Mouse (Mus musculus) adrenal gland, adult 10 weeks (tissue): ENCODE results near the gene Ifi47. TPM values are rescaled to one million over a fixed set of nuclear protein-coding genes. Genes with fewer than 3 reads are reported as not detected.

ENCODE experiments used
- polyA plus RNA-seq: library from polyadenylated mRNA; stranded (reverse); fragments of 350-450 nt; fragmentation: Illumina TruSeq; extraction: RNeasy Lipid Tissue Mini Kit (QIAGEN cat#74804); gene quantifications from one replicate; pipeline ENCODE4 v1.2.3, GENCODE M21; 2014; ENCODE audit warnings: low read depth, low replicate concordance

Gene Ifi47
- 9.7 TPM for polyA plus RNA-seq

GRCm38 (mm10) chr11:49076001-49076757 is at the start of gene Ifi47:
Gene Ifi47 (plus strand): TSS chr11:49076587.

GRCm38 (mm10) chr11:49051093-49051891 is 25.1 kb upstream of the Ifi47 start, which contains the start of gene 9930111J21Rik2:
Gene 9930111J21Rik2 (minus strand): TSS chr11:49051242.

GRCm38 (mm10) chr11:49063713-49064469 is 12.5 kb upstream of the Ifi47 start, which contains the start of gene Tgtp2:
Gene Tgtp2 (minus strand): TSS chr11:49064206.

GRCm38 (mm10) chr11:49114774-49115173 is 38.4 kb downstream of the Ifi47 start, which contains the start of gene Olfr1396:
Gene Olfr1396 (minus strand): TSS chr11:49114874.

GRCm38 (mm10) chr11:49141974-49142373 is 65.6 kb downstream of the Ifi47 start, which contains the start of gene Olfr1395:
Gene Olfr1395 (plus strand): TSS chr11:49142274.

Other genes starting within 250 kb of the Ifi47 start
- gene Gm12184, start 249.9 kb upstream of the Ifi47 start, polyA plus RNA-seq: 18.0 TPM
- 80.0 TPM for gene Irgm1, start 204.9 kb upstream of the Ifi47 start, polyA plus RNA-seq
- 2.3 TPM for gene Gm5431, start 174.4 kb upstream of the Ifi47 start, polyA plus RNA-seq
- gene Psme2b, start 130.4 kb upstream of the Ifi47 start, polyA plus RNA-seq: 1.6 TPM
- gene Olfr56, start 97.7 kb upstream of the Ifi47 start, polyA plus RNA-seq: 1.7 TPM
- 2.4 TPM for gene 9930111J21Rik1, start 97.2 kb upstream of the Ifi47 start, polyA plus RNA-seq
- gene Gm12185, start 84.4 kb upstream of the Ifi47 start, polyA plus RNA-seq: 0.82 TPM
- gene Tgtp1, start 82.4 kb upstream of the Ifi47 start, polyA plus RNA-seq: 10.1 TPM
- 19.2 TPM for gene 9930111J21Rik2, start 25.3 kb upstream of the Ifi47 start, polyA plus RNA-seq
- 23.6 TPM for gene Tgtp2, start 12.4 kb upstream of the Ifi47 start, polyA plus RNA-seq
- gene Olfr1396, start 38.3 kb downstream of the Ifi47 start, polyA plus RNA-seq: 5.4 TPM
- gene Olfr1395, start 65.7 kb downstream of the Ifi47 start, polyA plus RNA-seq: not detected
- not detected for gene Olfr1394, start 77.8 kb downstream of the Ifi47 start, polyA plus RNA-seq
- gene Btnl9, start 110.6 kb downstream of the Ifi47 start, polyA plus RNA-seq: 96.9 TPM
- 131 TPM for gene Zfp62, start 126.7 kb downstream of the Ifi47 start, polyA plus RNA-seq
- 21.6 TPM for gene Mgat1, start 167.6 kb downstream of the Ifi47 start, polyA plus RNA-seq
- not detected for gene Olfr1393, start 201.7 kb downstream of the Ifi47 start, polyA plus RNA-seq
- 0.17 TPM for gene Olfr1392, start 208.7 kb downstream of the Ifi47 start, polyA plus RNA-seq
- gene Olfr10, start 228.2 kb downstream of the Ifi47 start, polyA plus RNA-seq: not detected
- not detected for gene Olfr1391, start 246.2 kb downstream of the Ifi47 start, polyA plus RNA-seq